Mouse (Mus musculus) kidney, postnatal 0 days (tissue): ENCODE data around the gene Cacnb4. TPM values are rescaled to one million over a fixed set of nuclear protein-coding genes. Genes with fewer than 3 reads are reported as not detected.

Source experiments
- ATAC-seq: fragments of 200-750 bp; cut with Nextera tagmentation; replicated peaks from 2 replicates; pipeline ENCODE4 v1.8.0; 2017; ENCODE audit warnings: low read depth, moderate number of reproducible peaks, moderate TSS enrichment, moderate library complexity; ENCODE audit not compliant: low FRiP score
- DNase-seq: peaks from one replicate; pipeline ENCODE4 v3.0.0-alpha.2; 2016; ENCODE audit warnings: low spot score
- H3K27ac ChIP-seq: fragments of 300-500 bp; sonication (generic); 2 replicates; pipeline ENCODE4 v1.5.1; 2014; ENCODE audit warnings: mild to moderate bottlenecking
- H3K27me3 ChIP-seq: fragments of 300-500 bp; sonication (generic); 2 replicates; pipeline ENCODE4 v1.6.1; 2014; ENCODE audit warnings: low read length, mixed read lengths; ENCODE audit not compliant: insufficient read depth
- H3K36me3 ChIP-seq: fragments of 300-500 bp; sonication (generic); 2 replicates; pipeline ENCODE4 v1.6.1; 2014; ENCODE audit warnings: low read length, mixed read lengths; ENCODE audit not compliant: insufficient read depth
- H3K4me1 ChIP-seq: fragments of 300-500 bp; sonication (generic); replicated peaks from 2 replicates; pipeline ENCODE4 v1.6.1; 2014; ENCODE audit warnings: antibody characterized with exemption, low read length, mixed read lengths; ENCODE audit not compliant: insufficient read depth
- H3K4me2 ChIP-seq: fragments of 300-500 bp; sonication (generic); 2 replicates; pipeline ENCODE4 v1.6.1; 2014; ENCODE audit warnings: mild to moderate bottlenecking, low read length, moderate library complexity, mixed read lengths
- H3K4me3 ChIP-seq: fragments of 300-500 bp; sonication (generic); replicated peaks from 2 replicates; pipeline ENCODE4 v1.5.1; 2014; ENCODE audit warnings: low read depth, low read length
- H3K9ac ChIP-seq: fragments of 300-500 bp; sonication (generic); 2 replicates; pipeline ENCODE4 v1.6.1; 2014; ENCODE audit warnings: low read depth, low read length
- H3K9me3 ChIP-seq: fragments of 300-500 bp; sonication (generic); replicated peaks from 2 replicates; pipeline ENCODE4 v1.6.1; 2016; ENCODE audit warnings: low read length, inconsistent platforms, mixed read lengths
- CTCF ChIP-seq: IDR thresholded peaks from 2 replicates; pipeline ENCODE4 v1.5.1; 2016; ENCODE audit warnings: antibody characterized with exemption, low read depth, mild to moderate bottlenecking, moderate library complexity
- WGBS: fragments of 180-500 bp; shearing (Covaris S2); extraction: QIAGEN DNeasy Blood & Tissue Kit; methylation state at CpG from one replicate; pipeline ENCODE4 v1.1.7; 2014; 5-methylcytosine and 5-hydroxymethylcytosine counted together
- polyA plus RNA-seq: library from polyadenylated mRNA; unstranded; fragments of >200 nt; fragmentation: Nextera tagmentation; extraction: Ambion mirVana; gene quantifications from 2 replicates; pipeline ENCODE4 v1.2.1, GENCODE M21; 2015

Gene Cacnb4
- polyA plus RNA-seq, 1 experiment from 2014 or later, result 2.0 TPM

DNA sequence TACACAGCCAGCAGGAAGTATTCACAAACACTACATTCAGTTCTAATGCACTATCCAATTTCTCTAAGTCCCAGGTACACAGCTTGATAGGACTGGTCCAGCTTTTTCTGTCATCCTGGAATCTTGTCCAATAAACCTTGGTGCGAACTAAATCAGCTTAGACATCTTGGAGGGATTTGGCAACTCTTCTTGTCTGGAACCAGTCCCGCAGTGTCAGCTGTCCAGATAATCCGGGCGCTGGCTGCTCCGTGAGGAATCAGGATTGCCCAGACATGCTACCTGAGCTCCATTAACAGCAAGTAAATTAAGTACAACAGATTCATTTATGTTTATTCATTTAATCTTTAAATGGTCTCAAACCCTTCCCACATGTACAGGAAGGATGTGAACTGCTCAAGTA is 61.2 kb downstream of the Cacnb4 start:
- TF ChIP-seq CTCF, result no peak
- DNase-seq, result no peak
- Histone ChIP-seq H3K4me2 (no peak overlapping the region), H3K9ac (no peak overlapping the region), H3K4me1 (no peaks in the 10 kb centered on the region; the same call in 1 of the 2 replicates), H3K9me3 (no peaks in the 10 kb centered on the region), H3K27me3 (no peaks in the 10 kb centered on the region), H3K27ac (no peak overlapping the region), H3K4me3 (no peak overlapping the region), H3K36me3 (no peaks in the 10 kb centered on the region)
- WGBS, result 87% methylated on average over 5 of the region's 5 CpGs
- ATAC-seq, result no peak

DNA sequence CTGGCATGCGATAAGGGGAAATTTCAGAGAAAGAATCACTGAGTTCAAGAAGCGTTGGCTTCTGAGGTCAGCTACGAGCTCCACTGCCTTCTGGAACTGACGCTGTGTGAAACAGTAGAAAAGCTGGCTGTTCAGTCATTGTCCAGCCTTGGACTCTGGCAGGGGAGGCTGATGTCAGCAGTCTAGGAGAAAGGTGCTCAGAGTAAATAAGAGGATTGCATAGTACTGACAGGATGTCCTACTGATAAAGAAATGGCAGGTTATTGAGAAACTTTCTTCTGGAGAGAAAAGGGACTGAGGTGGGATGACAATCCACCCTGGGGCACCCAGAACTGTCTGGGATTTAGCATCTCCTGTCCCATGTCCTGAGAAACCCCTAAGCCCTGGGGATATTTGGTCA is 62.7 kb downstream of the Cacnb4 start:
- no peaks in the 10 kb centered on the region for H3K27me3 ChIP-seq
- H3K4me2 ChIP-seq, result no peak overlapping the region
- H3K27ac ChIP-seq, result no peak overlapping the region
- DNase-seq (no peak), ATAC-seq (no peak)
- H3K36me3 ChIP-seq, result no peaks in the 10 kb centered on the region
- H3K9ac ChIP-seq, result no peak overlapping the region
- TF ChIP-seq CTCF, result no peak
- WGBS, result 70% methylated on average over 4 of the region's 4 CpGs
- H3K4me3 ChIP-seq, result no peak overlapping the region
- no peaks in the 10 kb centered on the region for H3K9me3 ChIP-seq
- no peaks in the 10 kb centered on the region; the same call in 1 of the 2 replicates for H3K4me1 ChIP-seq

DNA sequence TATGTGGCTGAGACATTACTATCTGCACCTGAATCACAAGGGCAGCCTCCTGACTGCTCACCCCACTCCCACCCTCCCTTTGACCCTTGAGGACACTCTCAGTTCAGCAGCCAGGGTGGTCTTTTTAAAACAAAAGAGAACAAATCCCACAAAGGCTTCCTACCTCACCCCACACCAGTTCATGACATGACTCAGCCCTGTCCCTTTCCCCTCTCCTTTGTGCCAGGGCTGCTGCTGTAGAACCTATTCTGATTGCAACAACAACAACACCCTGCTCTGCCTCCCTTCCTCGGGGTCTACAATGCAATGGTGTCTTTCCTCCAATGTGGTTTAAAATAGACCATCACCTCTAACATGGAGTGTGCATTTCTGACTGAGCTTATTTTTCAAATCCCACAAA is 67.1 kb downstream of the Cacnb4 start:
- WGBS, result 60% methylated on average over 1 of the region's 1 CpGs
- H3K27me3 ChIP-seq, result no peaks in the 10 kb centered on the region
- DNase-seq, result no peak
- TF ChIP-seq CTCF, result no peak
- no peak overlapping the region for H3K4me3 ChIP-seq
- H3K4me2 ChIP-seq, result no peak overlapping the region
- H3K9me3 ChIP-seq, result no peaks in the 10 kb centered on the region
- no peaks in the 10 kb centered on the region for H3K4me1 ChIP-seq
- ATAC-seq, result no peak
- no peaks in the 10 kb centered on the region for H3K36me3 ChIP-seq
- H3K9ac ChIP-seq, result no peak overlapping the region
- H3K27ac ChIP-seq, result no peak overlapping the region

DNA sequence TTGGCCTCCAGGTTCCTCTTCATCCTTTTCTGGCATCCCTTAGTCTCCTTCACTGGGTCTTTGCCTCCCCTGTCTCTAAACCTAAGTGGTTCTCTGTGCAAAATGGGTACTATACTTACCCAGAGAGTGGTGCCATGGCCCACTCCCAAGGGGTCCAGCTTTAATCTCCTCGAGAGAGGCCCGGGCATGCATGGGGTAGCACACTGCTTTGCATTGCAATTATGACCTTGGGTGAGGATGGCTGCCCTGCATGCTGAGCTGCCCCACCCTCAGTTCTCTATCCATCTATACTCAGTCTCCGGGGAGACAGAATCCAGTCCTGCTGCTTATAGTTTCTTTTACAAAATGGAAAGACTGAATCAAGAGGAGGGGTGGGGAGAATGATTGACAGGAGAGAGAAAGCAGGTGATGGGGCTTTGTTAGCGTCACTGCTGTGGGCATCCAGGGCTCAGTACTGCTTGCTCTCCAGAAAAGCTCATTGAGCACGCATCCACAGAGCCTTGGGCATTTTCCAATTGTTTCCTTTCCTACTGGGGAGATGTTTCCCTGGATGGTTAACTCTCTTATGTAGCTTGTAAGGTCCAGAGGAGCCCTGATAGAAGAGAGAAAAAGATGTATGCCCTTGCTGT is 68.7 kb downstream of the Cacnb4 start:
- Histone ChIP-seq H3K4me1 (no peaks in the 10 kb centered on the region), H3K4me3 (no peak overlapping the region), H3K27me3 (no peaks in the 10 kb centered on the region), H3K27ac (no peak overlapping the region), H3K4me2 (no peak overlapping the region), H3K9me3 (no peaks in the 10 kb centered on the region), H3K36me3 (no peaks in the 10 kb centered on the region), H3K9ac (no peak overlapping the region)
- TF ChIP-seq CTCF, result no peak
- 84% methylated on average over 5 of the region's 5 CpGs for WGBS
- ATAC-seq, result no peak
- DNase-seq, result no peak

DNA sequence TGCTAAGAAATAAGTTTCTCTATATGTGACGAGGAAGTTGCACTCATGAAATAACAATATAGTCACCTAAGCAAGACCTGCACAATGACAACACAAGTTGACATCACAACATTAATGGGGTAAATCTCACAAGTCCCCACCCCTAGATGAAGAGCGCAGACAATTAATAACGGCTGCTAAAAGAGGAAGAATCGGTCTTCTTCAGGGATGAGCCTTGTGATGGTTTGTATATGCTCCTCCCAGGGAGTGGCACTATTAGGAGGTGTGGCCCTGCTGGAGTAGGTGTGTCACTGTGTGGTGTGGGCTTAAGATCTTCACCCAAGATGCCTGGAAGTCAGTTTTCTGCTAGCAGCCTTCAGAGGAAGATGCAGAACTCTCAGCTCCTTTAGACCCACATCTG is 70.3 kb downstream of the Cacnb4 start:
- Histone ChIP-seq H3K27me3 (no peaks in the 10 kb centered on the region), H3K36me3 (no peaks in the 10 kb centered on the region), H3K9me3 (no peaks in the 10 kb centered on the region), H3K4me3 (no peak overlapping the region), H3K4me2 (no peak overlapping the region), H3K4me1 (no peaks in the 10 kb centered on the region), H3K9ac (no peak overlapping the region), H3K27ac (no peak overlapping the region)
- WGBS, result 89% methylated on average over 4 of the region's 4 CpGs
- no peak for ATAC-seq
- DNase-seq, result no peak
- TF ChIP-seq CTCF, result no peak

DNA sequence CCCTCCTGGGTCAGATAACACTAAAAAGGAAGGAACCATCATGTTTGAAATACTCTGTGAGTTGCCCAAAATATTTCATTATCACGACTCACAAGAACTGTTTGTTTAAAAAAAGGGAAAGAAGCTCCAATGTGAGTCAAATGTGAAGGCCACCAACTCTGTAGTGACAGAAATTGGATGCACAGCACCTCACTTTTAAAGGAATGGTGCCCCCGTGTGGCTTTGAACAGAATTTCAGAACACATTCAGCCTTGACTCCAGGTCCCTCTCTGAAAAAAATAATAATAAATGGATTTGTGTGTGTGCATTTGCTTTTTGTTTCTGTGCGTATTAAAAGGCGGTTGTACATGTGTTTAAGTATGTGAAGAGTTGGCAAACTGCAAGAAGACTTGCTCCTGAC is 71.3 kb downstream of the Cacnb4 start:
- 22% methylated on average over 4 of the region's 4 CpGs for WGBS
- no peak overlapping the region for H3K4me3 ChIP-seq
- H3K27ac ChIP-seq, result no peak overlapping the region

DNA sequence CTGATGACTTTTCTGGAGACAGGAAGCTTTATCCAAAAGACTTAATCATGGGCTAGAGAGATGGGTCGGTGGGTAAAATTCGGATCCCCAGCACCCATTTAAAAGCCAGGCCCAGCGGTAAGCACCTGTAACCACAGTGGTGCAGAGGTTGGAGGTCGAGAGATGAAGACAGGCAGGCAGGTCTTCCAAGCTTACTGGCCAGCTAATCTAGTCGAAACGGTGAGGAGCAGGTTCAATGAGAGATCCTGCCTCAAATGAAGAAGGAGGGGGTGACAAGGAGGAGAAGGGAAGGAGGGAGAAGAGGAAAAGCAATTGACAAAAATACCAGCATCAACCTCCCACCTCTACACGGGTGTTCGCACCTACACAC is 72.0 kb downstream of the Cacnb4 start:
- Histone ChIP-seq H3K27ac (no peak overlapping the region), H3K27me3 (no peaks in the 10 kb centered on the region), H3K4me3 (no peak overlapping the region), H3K4me2 (no peak overlapping the region), H3K4me1 (no peaks in the 10 kb centered on the region), H3K36me3 (no peaks in the 10 kb centered on the region), H3K9ac (no peak overlapping the region), H3K9me3 (no peaks in the 10 kb centered on the region)
- WGBS, result 89% methylated on average over 8 of the region's 8 CpGs
- no peak for DNase-seq
- TF ChIP-seq CTCF, result no peak
- no peak for ATAC-seq

More for the DNA sequence above, 71.3 kb downstream of the Cacnb4 start:
- no peaks in the 10 kb centered on the region for H3K36me3 ChIP-seq
- ATAC-seq, result no peak
- DNase-seq, result peak; percentile 81
- no peak overlapping the region for H3K4me2 ChIP-seq
- no peaks in the 10 kb centered on the region for H3K27me3 ChIP-seq
- no peak overlapping the region for H3K9ac ChIP-seq
- no peaks in the 10 kb centered on the region for H3K9me3 ChIP-seq
- H3K4me1 ChIP-seq, result no peaks in the 10 kb centered on the region
- peak; percentile 85 for TF ChIP-seq CTCF
